Mouse (Mus musculus) adrenal gland, adult 18-20 months (tissue): ENCODE results near the gene Gm28308. TPM values are rescaled to one million over a fixed set of nuclear protein-coding genes. Genes with fewer than 3 reads are reported as not detected.
A peak's percentile ranks its signal among the peaks of the same experiment; 100 is the strongest.

Experiments
- DNase-seq, 2 experiments: peaks; one replicate each; pipeline ENCODE4 v3.0.0; 2021 to 2022; ENCODE audit warnings: low spot score in 2 of 2
- long read RNA-seq, 2 experiments: library from polyadenylated mRNA; stranded (forward); transcript quantifications; one replicate each; pipeline ENCODE4 v2.0.0; 2021
- total RNA-seq, 2 experiments: library from RNA; stranded (reverse); gene quantifications; 1 replicate in 1 of 2; 2 replicates in 1 of 2; pipeline ENCODE4 v1.2.3; 2021

The Gm28308 gene
- total RNA-seq = not detected
- long read RNA-seq, experiment 1 = 0 reads
- long read RNA-seq, experiment 2, partial matches to known transcripts = 0 of 1 reads
- long read RNA-seq, experiment 2, other reads (novel, unspliced or antisense) = 1 of 1 reads

- peak; percentile 70 for DNase-seq
These were observed at the start of gene Gm28308, which contains the start of gene Hoxa3 for GRCm38 (mm10) chr6:52213119-52213986. TSS of gene Gm28308 (minus strand) at chr6:52213339. TSS of gene Hoxa3 (minus strand) at chr6:52213336.

- no peak for DNase-seq
These were observed 49.6 kb upstream of the Gm28308 start for GRCm38 (mm10) chr6:52262463-52263320.

GRCm38 (mm10) chr6:52261751-52262462, 48.8 kb upstream of the Gm28308 start:
- DNase-seq = no peak

- DNase-seq = no peak
These were observed 47.8 kb upstream of the Gm28308 start, which contains the start of gene Hoxa13 for GRCm38 (mm10) chr6:52260654-52261575. TSS of gene Hoxa13 (minus strand) at chr6:52260880.

- no peak for DNase-seq
These were observed 46.7 kb upstream of the Gm28308 start for GRCm38 (mm10) chr6:52259811-52260261.

- no peak for DNase-seq
These were observed 46.1 kb upstream of the Gm28308 start for GRCm38 (mm10) chr6:52259081-52259790.

GRCm38 (mm10) chr6:52256956-52257355, 43.8 kb upstream of the Gm28308 start:
- peak; percentile 75 to 83 for DNase-seq

- peak in 1 of 2 experiments; percentile 18 for DNase-seq
These were observed 40.7 kb upstream of the Gm28308 start for GRCm38 (mm10) chr6:52253511-52254500.

- DNase-seq = peak in 1 of 2 experiments; percentile 19
These were observed 39.7 kb upstream of the Gm28308 start for GRCm38 (mm10) chr6:52252775-52253376.

GRCm38 (mm10) chr6:52252016-52252774, 39.1 kb upstream of the Gm28308 start:
- peak in 1 of 2 experiments; percentile 12 for DNase-seq

- DNase-seq = no peak
These were observed 38.2 kb upstream of the Gm28308 start for GRCm38 (mm10) chr6:52251177-52251879.

- DNase-seq = peak in 1 of 2 experiments; percentile 10
These were observed 36.7 kb upstream of the Gm28308 start for GRCm38 (mm10) chr6:52249826-52250225.

GRCm38 (mm10) chr6:52249415-52249738, 36.2 kb upstream of the Gm28308 start:
- DNase-seq = no peak

- peak in 1 of 2 experiments; percentile 18 for DNase-seq
These were observed 35.7 kb upstream of the Gm28308 start for GRCm38 (mm10) chr6:52248638-52249414.
